Mouse (Mus musculus) G1E-ER4 (cell line): ENCODE measurements around the gene Arhgef28. TPM values are rescaled to one million over a fixed set of nuclear protein-coding genes. Genes with fewer than 3 reads are reported as not detected.

ENCODE experiments used
- GATA1 ChIP-seq: IDR thresholded peaks from one replicate; pipeline ENCODE4 v1.8.0; 2012; ENCODE audit warnings: low read length, inconsistent platforms
- polyA plus RNA-seq: library from polyadenylated mRNA; stranded (reverse); fragments of >175 nt; gene quantifications from 2 replicates; pipeline ENCODE4 v1.2.3, GENCODE M21; 2012

Gene Arhgef28
- polyA plus RNA-seq, 1 experiment: not detected

DNA sequence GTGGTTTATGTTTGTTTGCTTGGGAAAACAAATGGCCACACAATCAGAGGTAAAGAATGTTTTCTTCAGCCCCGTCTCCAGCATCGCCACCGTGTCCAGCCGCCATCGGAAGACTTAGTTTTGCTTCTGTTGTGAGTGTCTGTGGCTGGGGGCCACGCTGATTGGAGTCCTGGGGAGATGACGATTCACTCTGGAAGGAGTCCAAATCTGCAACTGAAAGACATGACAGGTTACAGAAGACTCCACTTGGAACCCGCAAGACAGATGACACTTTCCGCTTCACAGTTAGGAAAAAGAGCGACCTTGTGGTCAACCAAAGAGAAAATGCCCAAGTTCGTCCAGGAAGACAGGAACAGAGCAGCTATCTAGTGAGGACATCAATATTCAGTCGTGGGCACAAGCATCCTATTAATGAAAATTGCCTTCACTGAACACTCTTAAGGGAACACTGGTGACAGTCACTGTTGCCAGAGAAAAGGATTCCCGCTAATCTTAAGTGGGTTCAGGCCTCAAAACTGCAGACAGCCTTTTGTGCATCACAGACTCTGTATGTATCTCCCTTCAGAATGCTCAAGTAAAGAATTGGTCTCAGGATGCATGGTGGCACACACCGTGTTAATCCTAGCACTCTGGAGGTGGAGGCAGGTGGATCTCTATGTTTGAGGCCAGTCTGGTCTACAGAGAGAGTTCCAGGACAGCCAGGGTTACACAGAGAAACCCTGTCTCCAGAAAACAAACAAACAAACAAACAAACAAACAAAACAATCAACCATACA is 306.4 kb downstream of the Arhgef28 start:
- TF ChIP-seq GATA1: no peak

GRCm38 (mm10) chr13:97898590-97898989 is 307.6 kb downstream of the Arhgef28 start:
- TF ChIP-seq GATA1: no peak

DNA sequence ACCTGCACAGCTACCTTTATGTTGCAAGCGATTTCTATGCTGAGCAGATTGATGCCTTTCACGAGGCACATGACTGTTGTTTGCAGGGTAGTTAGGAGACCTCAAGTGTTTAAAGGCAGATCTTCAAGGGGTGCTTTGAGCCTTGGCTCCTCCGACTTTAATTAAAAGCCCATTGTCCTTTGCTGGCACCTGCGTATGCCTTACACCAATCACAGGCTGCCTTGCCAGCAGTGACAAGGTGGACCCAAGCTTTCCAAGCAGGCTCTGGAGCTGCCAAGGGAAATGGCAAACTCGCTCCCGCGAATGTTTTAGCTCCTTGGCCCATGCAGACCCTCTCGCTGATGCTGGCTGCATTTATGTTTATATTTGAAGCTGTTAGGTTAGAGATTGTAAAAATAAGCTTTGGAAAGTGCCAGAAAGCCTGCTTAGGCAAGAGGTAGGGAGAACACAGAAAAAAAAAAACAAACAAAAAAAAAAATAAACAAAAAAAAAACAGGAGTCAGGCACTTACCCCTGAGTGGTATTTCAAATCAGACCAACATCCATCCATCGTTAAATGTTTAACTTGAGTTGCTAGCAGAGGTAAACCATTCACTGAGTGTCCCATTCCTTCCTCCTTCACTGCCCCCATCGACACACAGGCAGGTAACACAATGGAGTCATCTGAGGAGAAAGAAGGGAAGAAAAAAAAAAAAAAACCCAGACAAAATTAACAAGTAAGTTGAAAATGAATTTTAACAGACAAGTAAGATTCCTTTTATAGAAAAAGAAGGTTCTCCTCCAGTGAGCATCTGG is 313.0 kb downstream of the Arhgef28 start:
- no peak for TF ChIP-seq GATA1

DNA sequence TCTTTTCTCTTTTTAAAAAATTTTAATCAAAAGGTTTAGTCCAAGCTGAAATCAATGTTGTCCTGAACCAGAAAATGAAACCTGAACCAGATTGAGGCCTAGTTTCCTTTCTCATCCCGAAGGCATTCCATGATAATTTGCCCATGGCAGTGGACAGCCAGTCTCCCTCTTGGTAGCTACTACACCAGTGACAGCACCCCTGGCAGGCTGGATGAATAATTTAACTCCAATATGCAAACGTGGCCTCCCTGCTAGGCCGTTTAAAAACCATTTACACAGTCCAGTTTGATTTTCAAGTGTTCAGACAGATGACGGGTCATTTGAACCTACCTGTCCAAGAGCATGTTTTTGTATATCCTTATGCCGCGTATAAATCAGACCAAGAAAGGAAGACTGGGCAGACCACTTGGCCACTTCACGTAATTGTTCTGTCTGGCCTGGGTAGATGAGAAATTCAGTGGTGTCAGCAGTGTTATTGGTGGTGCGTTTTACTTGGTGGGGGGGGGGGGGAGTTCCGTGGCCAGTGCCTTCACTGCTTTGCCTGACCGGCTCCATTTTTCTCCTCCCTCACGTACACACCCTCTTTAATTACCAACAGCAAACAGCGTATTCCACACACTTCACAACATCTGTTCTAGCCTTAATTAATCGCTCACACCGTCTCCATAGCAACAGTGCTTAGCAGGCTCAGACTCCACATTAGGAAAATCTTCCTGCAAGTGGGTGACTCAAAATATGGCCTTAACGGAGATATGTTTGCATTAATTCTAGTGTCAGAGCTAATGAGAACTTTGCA is 314.0 kb downstream of the Arhgef28 start:
- TF ChIP-seq GATA1: no peak

GRCm38 (mm10) chr13:97888046-97888445 is 318.2 kb downstream of the Arhgef28 start:
- no peak for TF ChIP-seq GATA1

DNA sequence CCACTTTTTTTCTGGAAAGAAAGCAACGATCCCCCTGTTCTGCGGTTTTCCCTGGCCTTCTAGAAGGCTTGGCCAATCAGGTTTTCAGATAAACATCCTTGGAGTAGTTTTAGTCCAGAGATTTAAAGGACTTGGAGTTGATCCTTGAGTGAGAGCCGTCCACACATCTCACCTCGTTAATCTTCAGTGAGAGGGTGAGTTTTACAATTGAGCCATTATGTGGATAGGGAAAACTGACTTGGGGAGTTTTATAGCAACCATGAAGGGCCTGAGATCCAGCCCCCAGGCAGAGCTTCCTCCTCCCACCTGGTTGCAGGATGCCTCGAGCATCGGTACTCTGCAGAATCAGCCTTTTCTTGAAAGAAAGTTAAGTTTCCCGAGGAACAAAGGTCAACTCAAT is 318.7 kb downstream of the Arhgef28 start:
- TF ChIP-seq GATA1: no peak

DNA sequence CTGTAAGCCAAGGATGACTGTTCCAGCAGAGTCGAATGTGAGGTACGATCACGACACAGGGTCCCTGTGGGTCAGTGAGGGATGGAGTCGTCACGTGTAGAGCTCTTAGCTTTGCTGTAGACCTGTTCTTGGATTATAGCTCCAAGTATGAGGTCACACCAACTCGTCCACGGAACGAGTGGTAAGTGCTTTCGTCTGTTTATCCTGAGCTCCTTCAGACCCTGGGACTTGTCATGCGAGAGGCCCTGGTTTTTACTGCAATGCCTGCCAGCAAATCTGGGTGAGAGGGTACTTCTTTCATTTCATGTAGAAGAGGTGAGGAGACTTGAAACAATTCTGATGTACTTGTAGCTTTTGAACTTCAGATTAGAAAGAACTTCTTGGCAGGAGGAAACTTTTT is 322.6 kb downstream of the Arhgef28 start:
- no peak for TF ChIP-seq GATA1

DNA sequence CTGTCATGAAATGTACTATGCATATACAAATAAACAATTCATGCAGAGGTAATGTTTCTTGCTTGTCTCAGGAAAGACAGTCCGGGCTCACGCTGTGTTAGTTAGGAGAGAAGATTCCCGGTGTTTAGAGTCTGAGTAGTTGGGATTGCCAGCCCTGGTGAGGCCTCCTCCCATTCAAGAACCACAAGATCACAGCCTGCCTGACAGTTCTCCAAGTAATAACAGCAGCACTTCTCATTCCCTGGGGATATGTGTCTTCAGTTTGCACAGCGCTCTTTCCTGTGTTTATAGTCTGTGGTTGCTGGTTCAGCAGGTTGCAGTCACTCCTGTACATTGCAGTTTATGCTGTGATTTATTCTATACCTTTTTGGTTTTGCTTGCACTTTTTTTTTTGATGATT is 329.8 kb downstream of the Arhgef28 start:
- TF ChIP-seq GATA1: no peak

GRCm38 (mm10) chr13:97876031-97876430 is 330.2 kb downstream of the Arhgef28 start:
- no peak for TF ChIP-seq GATA1

GRCm38 (mm10) chr13:97869428-97869827 is 336.8 kb downstream of the Arhgef28 start:
- no peak for TF ChIP-seq GATA1

DNA sequence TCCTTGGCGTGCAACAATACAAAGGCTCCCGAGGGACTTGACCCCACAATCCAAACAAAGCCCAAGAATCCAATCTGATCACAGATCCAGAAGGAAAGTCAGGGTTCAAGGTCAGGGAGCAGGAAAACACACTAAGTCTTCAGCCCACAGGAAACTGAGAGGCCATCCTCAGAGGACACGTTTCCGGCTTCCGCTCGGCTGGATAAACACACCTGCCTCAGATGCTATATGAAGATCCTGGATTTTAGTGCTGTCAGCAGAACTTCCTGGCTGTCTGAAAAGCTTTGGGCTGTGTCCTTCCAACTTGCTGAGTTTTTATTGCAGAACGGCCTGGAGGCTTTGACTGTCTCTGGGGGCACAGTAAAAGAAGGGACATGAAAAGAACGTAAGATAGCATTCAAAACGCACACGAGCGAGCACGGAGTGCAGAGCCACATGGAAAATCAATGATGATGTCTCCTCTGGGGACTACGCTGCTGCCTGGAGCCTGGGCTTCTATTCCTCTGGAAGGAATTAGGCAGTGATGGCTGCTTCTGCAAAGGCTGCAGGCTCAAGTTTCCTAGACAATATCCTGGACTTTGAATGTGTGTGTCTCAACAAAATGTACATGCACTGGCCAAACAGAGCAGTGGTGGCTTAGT is 338.8 kb downstream of the Arhgef28 start:
- no peak for TF ChIP-seq GATA1

DNA sequence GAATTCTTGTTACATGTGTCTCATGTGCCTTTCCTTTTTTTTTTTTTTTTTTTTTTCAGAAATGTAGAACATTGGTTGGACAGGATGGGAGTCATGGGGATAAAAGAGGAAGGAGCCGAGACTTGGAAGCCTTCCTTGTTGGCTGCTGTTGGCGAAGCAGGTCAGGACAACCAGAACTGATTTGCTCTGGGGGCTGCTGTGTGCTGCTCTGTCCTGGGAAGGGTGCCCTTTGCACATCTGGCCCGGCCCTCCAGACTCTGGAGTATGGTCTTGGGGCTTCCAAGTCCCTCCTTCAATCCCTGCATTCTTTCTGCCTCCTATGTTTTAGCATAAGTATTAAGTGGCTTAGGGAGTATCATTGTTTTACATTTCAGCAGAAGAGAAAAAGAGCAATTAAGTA is 347.2 kb downstream of the Arhgef28 start:
- TF ChIP-seq GATA1: no peak

DNA sequence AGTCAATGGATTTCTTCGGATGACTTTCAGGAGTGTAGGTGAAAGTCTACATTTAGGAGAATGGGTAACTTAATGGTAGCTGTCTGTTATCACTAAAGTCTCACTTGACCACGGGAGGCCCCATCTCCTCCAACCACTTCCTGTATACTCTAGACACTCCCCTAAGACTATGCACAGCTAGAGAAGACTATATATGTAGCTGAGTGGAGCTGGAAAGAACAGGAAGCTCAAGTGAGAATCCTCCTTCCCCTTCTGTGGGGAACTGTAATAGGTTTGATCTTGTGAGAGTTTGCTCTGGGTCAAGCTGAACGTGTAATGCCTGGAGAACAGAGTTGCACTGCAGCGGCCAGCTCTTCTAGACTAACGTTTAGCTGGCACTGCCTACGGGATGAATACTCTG is 348.4 kb downstream of the Arhgef28 start:
- TF ChIP-seq GATA1: no peak

GRCm38 (mm10) chr13:97853356-97853968 is 352.8 kb downstream of the Arhgef28 start:
- no peak for TF ChIP-seq GATA1

Other genes starting within 250 kb of the Arhgef28 start
- 17.0 and 26.1 TPM in 2 replicates for gene Utp15, start 56.6 kb upstream of the Arhgef28 start, polyA plus RNA-seq
- 20.2 and 30.3 TPM in 2 replicates for gene Ankra2, start 56.6 kb upstream of the Arhgef28 start, polyA plus RNA-seq
- not detected in 2 replicates for gene Gm21976, start 73.4 kb upstream of the Arhgef28 start, polyA plus RNA-seq
- gene Btf3, start 110.6 kb upstream of the Arhgef28 start, polyA plus RNA-seq: 98.7 and 100 TPM in 2 replicates
- gene Foxd1, start 147.8 kb upstream of the Arhgef28 start, polyA plus RNA-seq: not detected in 2 replicates